Mouse (Mus musculus) CH12.LX (cell line): Measurements from ENCODE around the gene Lats1. TPM values are rescaled to one million over a fixed set of nuclear protein-coding genes. Genes with fewer than 3 reads are reported as not detected.
A peak's percentile ranks its signal among the peaks of the same experiment; 100 is the strongest.

ENCODE experiments used
- DNase-seq: peaks from one replicate; pipeline ENCODE4 v3.0.0-alpha.2; 2013; ENCODE audit errors: extremely low read depth
- H3K27ac ChIP-seq: 2 replicates; pipeline ENCODE4 v1.5.1; 2012; ENCODE audit warnings: low read depth, mild to moderate bottlenecking, control low read depth, moderate library complexity; ENCODE audit not compliant: insufficient read depth
- H3K27me3 ChIP-seq: replicated peaks from 2 replicates; pipeline ENCODE3; 2012; ENCODE audit warnings: inconsistent platforms
- H3K36me3 ChIP-seq, 2 experiments: replicated peaks in 1 of 2; 2 replicates each; pipeline versions ENCODE3 to v1.6.1; 2012; ENCODE audit warnings: inconsistent platforms in 1 of 2, low read length in 1 of 2, mild to moderate bottlenecking in 1 of 2, mixed read lengths in 1 of 2, moderate library complexity in 1 of 2; ENCODE audit not compliant: control insufficient read depth in 1 of 2, insufficient read depth in 1 of 2
- H3K4me1 ChIP-seq, 2 experiments: 2 replicates each; pipeline ENCODE4 v1.6.1; 2012; ENCODE audit warnings: inconsistent platforms in 1 of 2, moderate library complexity in 1 of 2; ENCODE audit not compliant: insufficient read depth in 2 of 2, control insufficient read depth in 1 of 2
- H3K4me2 ChIP-seq: 2 replicates; pipeline ENCODE4 v1.6.1; 2012; ENCODE audit warnings: low read depth, mild to moderate bottlenecking, control low read depth; ENCODE audit not compliant: poor library complexity, insufficient read depth, severe bottlenecking
- H3K4me3 ChIP-seq, 3 experiments: fragments of 150-350 bp in 1 of 3; sonication (generic) in 1 of 3; replicated peaks in 1 of 3; 2 replicates each; pipeline versions ENCODE3 to v1.5.1; 2011 to 2012; ENCODE audit warnings: low read depth in 2 of 3, low read length in 2 of 3, mild to moderate bottlenecking in 2 of 3, moderate library complexity in 2 of 3, control low read depth in 1 of 3, improper control_type of control experiment in 1 of 3, inconsistent platforms in 1 of 3, mixed read lengths in 1 of 3; ENCODE audit not compliant: poor library complexity in 1 of 3
- H3K79me2 ChIP-seq: replicated peaks from 2 replicates; pipeline ENCODE4 v1.6.1; 2012; ENCODE audit warnings: mild to moderate bottlenecking, moderate library complexity; ENCODE audit not compliant: control insufficient read depth, poor library complexity, insufficient read depth, severe bottlenecking; ENCODE audit errors: extremely low read depth
- H3K9ac ChIP-seq: 2 replicates; pipeline ENCODE4 v1.6.1; 2012; ENCODE audit warnings: low read depth, mild to moderate bottlenecking, control low read depth, moderate library complexity; ENCODE audit not compliant: insufficient read depth
- H3K9me3 ChIP-seq: replicated peaks from 2 replicates; pipeline ENCODE3; 2012; ENCODE audit warnings: low read length, inconsistent platforms, mixed read lengths
- CHD2 ChIP-seq: IDR thresholded peaks from 2 replicates; pipeline ENCODE4 v1.6.1; 2011; ENCODE audit warnings: low read length, improper control_type of control experiment
- CTCF ChIP-seq, 2 experiments: IDR thresholded peaks in 1 of 2; conservative IDR thresholded peaks in 1 of 2; 2 replicates each; pipeline ENCODE4 v1.5.1; 2011 to 2012; ENCODE audit warnings: low read depth in 2 of 2, low read length in 2 of 2, improper control_type of control experiment in 1 of 2, inconsistent platforms in 1 of 2, mild to moderate bottlenecking in 1 of 2, moderate library complexity in 1 of 2
- ELF1 ChIP-seq: IDR thresholded peaks from 2 replicates; pipeline ENCODE4 v1.6.1; 2014; ENCODE audit warnings: low read depth, mild to moderate bottlenecking, inconsistent platforms, low read length, improper control_type of control experiment
- GABPA ChIP-seq: IDR thresholded peaks from 2 replicates; pipeline ENCODE4 v1.6.1; 2012; ENCODE audit warnings: low read depth, low read length, improper control_type of control experiment, inconsistent platforms; ENCODE audit not compliant: insufficient replicate concordance
- MAFK ChIP-seq: IDR thresholded peaks from 2 replicates; pipeline ENCODE4 v1.6.1; 2011; ENCODE audit warnings: low read length, improper control_type of control experiment; ENCODE audit not compliant: insufficient replicate concordance
- MAZ ChIP-seq: IDR thresholded peaks from 2 replicates; pipeline ENCODE4 v1.6.1; 2012; ENCODE audit warnings: low read depth, mild to moderate bottlenecking, inconsistent platforms, low read length, improper control_type of control experiment, moderate library complexity
- MYC ChIP-seq: IDR thresholded peaks from 2 replicates; pipeline ENCODE4 v1.6.1; 2011; ENCODE audit warnings: low read depth, mild to moderate bottlenecking, improper control_type of control experiment, low read length
- NELFE ChIP-seq: IDR thresholded peaks from 2 replicates; pipeline ENCODE4 v1.6.1; 2011; ENCODE audit warnings: low read depth, low read length, improper control_type of control experiment
- NRF1 ChIP-seq: IDR thresholded peaks from 2 replicates; pipeline ENCODE4 v1.6.1; 2014; ENCODE audit warnings: low read depth, mild to moderate bottlenecking, inconsistent platforms, low read length, improper control_type of control experiment, moderate library complexity
- RAD21 ChIP-seq: IDR thresholded peaks from 2 replicates; pipeline ENCODE4 v1.6.1; 2011; ENCODE audit warnings: low read depth, mild to moderate bottlenecking, low read length, improper control_type of control experiment, moderate library complexity
- SIN3A ChIP-seq: IDR thresholded peaks from 2 replicates; pipeline ENCODE4 v1.6.1; 2012; ENCODE audit warnings: low read length, improper control_type of control experiment, inconsistent platforms
- SMC3 ChIP-seq: IDR thresholded peaks from 2 replicates; pipeline ENCODE4 v1.6.1; 2011; ENCODE audit warnings: low read depth, low read length, improper control_type of control experiment
- TCF12 ChIP-seq: IDR thresholded peaks from 2 replicates; pipeline ENCODE4 v1.6.1; 2014; ENCODE audit warnings: low read depth, mild to moderate bottlenecking, inconsistent platforms, low read length, improper control_type of control experiment
- ZMIZ1 ChIP-seq: IDR thresholded peaks from 2 replicates; pipeline ENCODE4 v1.6.1; 2012; ENCODE audit warnings: low read depth, mild to moderate bottlenecking, inconsistent platforms, low read length, improper control_type of control experiment
- dilution Hi-C: fragments of 300-500 bp; cut with MboI; formaldehyde crosslinking; loops from 2 replicates; pipeline ENCODE4 v1.14.3; 2020; ENCODE audit warnings: low sequenced_read_pairs; ENCODE audit not compliant: extremely low pct_unique_long_range_greater_than_20kb, extremely low pct_ligation_motif_present
- in situ Hi-C: fragments of 300-500 bp; cut with MboI; formaldehyde crosslinking; loops from 3 replicates; pipeline ENCODE4 v1.14.3; 2019; ENCODE audit warnings: low sequenced_read_pairs, low pct_ligation_motif_present, low pct_unique_long_range_greater_than_20kb, mixed read lengths
- polyA plus RNA-seq: library from polyadenylated mRNA; unstranded; fragments of >175 nt; gene quantifications from 2 replicates; pipeline ENCODE4 v1.2.1, GENCODE M21; 2012; ENCODE audit warnings: low read depth; ENCODE audit not compliant: insufficient read length
- total RNA-seq, 2 experiments: library from RNA; depleted of rRNA; stranded (reverse); fragments of 300-350 nt in 1 of 2; fragments of >200 nt in 1 of 2; gene quantifications; 2 replicates each; pipeline ENCODE4 v1.2.3; 2012 to 2014

The Lats1 gene
- total and polyA plus RNA-seq, 3 experiments: 8.5 to 13.4 (median 12.3) TPM

GRCm38 (mm10) chr10:7673673-7674072, 7.3 kb upstream of the Lats1 start:
- H3K4me2 ChIP-seq: no peak overlapping the region
- peaks cover 0 to 6% of the 10 kb centered on the region in 2 experiments; a peak in 2 of 4 replicates for H3K4me1 ChIP-seq
- DNase-seq: peak; percentile 59
- dilution Hi-C loops: no loop called here
- in situ Hi-C loops: no loop called here
- peaks cover 28% of the 10 kb centered on the region for H3K79me2 ChIP-seq
- peaks cover 3% of the 10 kb centered on the region for H3K9me3 ChIP-seq
- H3K9ac ChIP-seq: no peak overlapping the region
- H3K27ac ChIP-seq: no peak overlapping the region
- no peaks in the 10 kb centered on the region for H3K27me3 ChIP-seq
- no peak overlapping the region for H3K4me3 ChIP-seq
- peaks cover 44 to 86% of the 10 kb centered on the region in 2 experiments for H3K36me3 ChIP-seq
- TF ChIP-seq CTCF (conservative IDR thresholded peaks at IDR 0.05 in 1 of 2, IDR thresholded peaks at IDR 0.05 in 1 of 2; ENCODE audit: low read depth in 2 of 2, low read length in 2 of 2): peak; percentile 62 to 65
- TF ChIP-seq MYC: 0 out of 2 replicates have a peak, but pooled peaks have one; percentile 25
- peak; percentile 12; the same call in 1 of the 2 replicates for TF ChIP-seq SMC3
- TF ChIP-seq NRF1: no peak
- TF ChIP-seq NELFE: no peak
- TF ChIP-seq RAD21: peak; percentile 31
- no peak for TF ChIP-seq MAFK

- H3K4me1 ChIP-seq: peaks cover 9 to 43% of the 10 kb centered on the region in 2 experiments
- dilution Hi-C loops: no loop called here
- no peaks in the 10 kb centered on the region for H3K27me3 ChIP-seq
- TF ChIP-seq CTCF (conservative IDR thresholded peaks at IDR 0.05 in 1 of 2, IDR thresholded peaks at IDR 0.05 in 1 of 2; ENCODE audit: low read depth in 2 of 2, low read length in 2 of 2) (peak in 1 of 2 experiments; percentile 19; a peak in 1 of 4 replicates), GABPA (no peak), TCF12 (no peak), SIN3A (0 out of 2 replicates have a peak, but pooled peaks have one; percentile 49), MAZ (no peak)
- H3K36me3 ChIP-seq: peaks cover 24 to 55% of the 10 kb centered on the region in 2 experiments
- DNase-seq: peak; percentile 63
- H3K79me2 ChIP-seq: peaks cover 86% of the 10 kb centered on the region
- H3K9me3 ChIP-seq: peaks cover 3% of the 10 kb centered on the region
- H3K4me2 ChIP-seq: peak overlapping the region; percentile 11; the same call in 1 of the 2 replicates
- peak overlapping the region; percentile 80 to 99 (median 98) for H3K4me3 ChIP-seq
- peak overlapping the region; percentile 90 for H3K9ac ChIP-seq
- peak overlapping the region; percentile 22 for H3K27ac ChIP-seq
- in situ Hi-C loops: no loop called here
Observed at GRCm38 (mm10) chr10:7681343-7682025, 470 bp downstream of the Lats1 start.

DNA sequence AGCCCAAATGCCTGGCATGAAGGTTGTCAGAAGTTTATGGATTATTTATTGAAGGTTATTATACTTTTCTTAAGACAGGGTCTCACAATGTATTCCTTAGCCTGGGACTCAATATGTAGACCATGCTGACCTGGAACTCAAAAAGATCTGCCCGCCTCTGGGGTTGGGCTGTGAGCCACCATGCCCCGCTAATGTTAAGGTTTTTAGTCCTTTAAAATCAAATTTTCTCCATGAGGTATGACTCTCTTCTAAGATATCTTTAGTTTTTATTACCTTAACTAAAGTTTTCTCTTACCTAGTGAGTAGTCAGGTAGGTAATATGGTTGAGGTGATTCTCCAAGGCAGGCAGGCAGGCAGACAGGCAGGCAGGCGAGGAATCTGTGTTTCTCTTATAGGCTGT, 1.2 kb downstream of the Lats1 start:
- peak overlapping the region; percentile 90 for H3K9ac ChIP-seq
- dilution Hi-C loops (no loop called here), in situ Hi-C loops (no loop called here)
- DNase-seq: no peak
- peak overlapping the region; percentile 80 to 99 (median 98) for H3K4me3 ChIP-seq
- H3K9me3 ChIP-seq: peaks cover 3% of the 10 kb centered on the region
- H3K36me3 ChIP-seq: peaks cover 19 to 53% of the 10 kb centered on the region in 2 experiments
- H3K27ac ChIP-seq: no peak overlapping the region
- H3K4me2 ChIP-seq: peak overlapping the region; percentile 85
- H3K27me3 ChIP-seq: no peaks in the 10 kb centered on the region
- TF ChIP-seq ELF1 (no peak), SIN3A (0 out of 2 replicates have a peak, but pooled peaks have one; percentile 5), CHD2 (no peak), ZMIZ1 (no peak)
- peaks cover 87% of the 10 kb centered on the region for H3K79me2 ChIP-seq
- H3K4me1 ChIP-seq: peaks cover 9 to 43% of the 10 kb centered on the region in 2 experiments
